Mouse (Mus musculus) ZHBTc4 (cell line): ENCODE data around the gene Eftud2.

Experiments used
- DNase-seq: peaks from one replicate; pipeline ENCODE4 v3.0.0-alpha.2; 2011; ENCODE audit warnings: low read depth, low spot score

Gene Eftud2

DNA sequence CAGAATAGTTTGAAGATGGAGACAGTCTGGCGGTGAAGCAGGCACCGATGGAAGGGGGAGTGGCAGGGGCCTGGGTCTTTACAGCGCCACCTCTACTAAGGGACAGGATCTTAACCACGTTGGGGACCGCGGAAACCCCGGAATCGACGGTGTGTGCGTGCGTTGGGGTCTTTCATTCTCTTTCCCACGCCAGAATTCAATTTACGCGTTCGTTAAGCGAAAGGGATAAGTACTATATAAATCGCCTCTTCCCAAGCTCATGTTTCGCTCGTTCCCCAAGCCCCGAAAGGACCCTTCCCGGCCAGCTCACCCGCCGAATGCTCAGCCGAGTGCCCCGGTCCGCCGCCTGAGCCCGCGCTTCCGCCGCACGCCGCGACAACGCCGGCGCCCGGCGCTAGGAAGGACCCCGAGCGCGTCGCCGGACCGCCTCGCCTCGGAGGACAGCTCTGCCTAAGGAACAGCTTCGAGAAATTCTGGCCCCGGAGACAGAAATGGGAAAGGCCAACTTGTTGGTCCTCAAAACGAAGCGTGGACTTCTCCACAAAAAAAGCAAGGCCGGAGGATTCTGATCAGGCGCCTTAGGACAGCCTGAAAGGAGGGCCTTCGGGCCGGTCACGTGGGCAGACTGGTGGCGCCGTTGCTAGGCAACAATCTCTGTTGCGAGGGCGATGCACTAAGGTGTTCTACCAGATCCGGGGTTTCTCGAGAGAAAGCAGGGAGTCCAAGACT is at the start of gene Eftud2, which contains the start of gene Ccdc103:
Gene Eftud2, minus strand, starts transcription at position 401 of the 729 bp plus-strand sequence.
Gene Ccdc103, plus strand, starts transcription at position 620 of the 729 bp plus-strand sequence.
- peak; percentile 94 for DNase-seq

DNA sequence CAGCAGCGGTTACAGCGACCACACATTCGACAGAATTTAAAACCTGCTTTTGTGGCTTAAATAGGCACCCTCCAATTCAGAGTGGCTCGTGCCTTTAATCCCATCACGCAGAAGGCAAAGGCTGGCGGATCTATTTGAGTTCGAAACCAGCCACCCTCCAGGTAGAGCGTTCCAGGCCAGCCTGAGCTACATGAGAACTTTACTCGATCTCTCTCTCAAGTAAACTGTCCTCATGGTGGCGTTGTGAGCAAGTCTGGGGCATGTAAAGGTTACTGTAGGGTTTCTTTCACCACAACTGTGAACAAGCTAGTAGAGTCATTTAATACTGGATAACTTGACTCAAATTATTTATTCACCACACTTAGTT is 44.5 kb upstream of the Eftud2 start:
- peak; percentile 90 for DNase-seq

DNA sequence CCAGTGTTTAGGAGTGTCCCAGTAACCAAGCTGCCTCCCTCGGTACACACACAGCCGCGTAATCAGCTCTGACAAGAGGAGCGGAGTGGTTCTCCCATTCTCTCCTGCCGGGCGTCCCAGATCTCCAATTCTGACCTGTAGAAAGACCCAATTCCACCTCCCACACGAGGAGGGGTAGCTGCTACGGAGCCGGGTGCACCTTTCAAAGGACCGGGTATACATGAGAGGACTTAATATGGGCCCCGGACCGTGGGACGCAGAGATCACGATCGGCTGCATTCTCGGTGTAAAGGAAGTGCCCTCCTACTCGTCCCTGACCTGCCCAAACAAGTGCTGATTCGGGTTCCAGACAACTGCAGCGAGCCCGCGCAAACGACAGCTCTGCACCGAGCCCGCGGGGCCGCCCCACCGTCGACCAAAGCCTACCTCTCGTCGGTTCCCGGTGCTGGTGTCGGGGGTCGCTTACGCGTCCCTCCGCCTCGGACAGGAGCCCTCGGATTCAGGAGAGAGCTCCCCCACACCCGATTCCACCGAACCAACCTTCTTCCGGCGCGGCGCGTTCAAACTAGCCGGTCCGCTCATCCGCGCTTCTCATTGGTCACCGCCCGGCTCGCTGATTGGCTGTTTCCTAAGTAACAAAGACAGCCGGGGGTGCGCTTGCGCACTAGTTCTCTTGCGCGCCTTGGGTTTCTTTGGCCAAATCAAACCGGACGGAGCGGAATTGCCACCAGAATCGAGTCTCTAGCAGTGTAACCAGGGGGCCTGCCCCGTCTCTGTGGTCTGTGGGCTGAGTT is 44.0 kb upstream of the Eftud2 start, which contains the start of gene Kif18b:
Gene Kif18b, minus strand, starts transcription at position 568 of the 794 bp plus-strand sequence.
- DNase-seq = peak; percentile 99

DNA sequence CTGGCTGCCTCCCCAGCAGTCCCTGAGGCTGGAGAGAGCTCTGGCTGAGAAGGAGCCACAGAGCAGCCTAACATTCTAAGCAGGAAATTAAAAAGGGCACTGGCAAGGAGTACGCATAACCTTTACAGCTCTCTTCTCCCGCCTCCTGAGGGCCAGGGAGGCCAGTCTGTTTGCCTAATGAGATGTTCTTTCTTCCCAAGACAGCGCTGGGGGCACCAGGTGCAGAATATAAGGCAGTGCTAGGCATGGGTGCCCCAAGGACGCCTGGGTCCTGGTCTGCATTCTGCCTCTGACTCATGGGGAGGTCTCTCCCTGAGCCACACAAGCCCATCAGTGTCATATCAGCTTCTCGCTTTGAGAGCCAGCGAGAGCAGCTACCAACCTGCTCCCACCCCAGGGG is 40.7 kb upstream of the Eftud2 start:
- DNase-seq = no peak

DNA sequence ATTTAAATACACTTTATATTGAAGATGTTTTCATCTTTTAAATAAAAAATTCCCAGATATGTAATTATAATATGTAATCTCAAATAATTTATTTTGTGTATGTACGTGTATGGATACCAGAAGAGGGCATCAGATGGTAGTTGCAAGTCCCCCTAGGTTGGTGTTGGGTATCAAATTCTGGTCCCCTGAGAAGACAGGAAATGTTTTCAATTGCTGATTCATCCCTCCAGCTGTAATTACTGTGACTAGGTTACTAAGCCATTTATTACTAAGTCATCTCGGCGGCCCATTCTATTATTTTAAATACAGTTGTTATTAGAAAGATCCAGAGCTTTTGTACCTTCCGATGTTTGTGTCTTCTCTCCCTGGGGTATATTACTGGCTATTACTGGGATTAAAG is 37.3 kb upstream of the Eftud2 start:
- DNase-seq = no peak

DNA sequence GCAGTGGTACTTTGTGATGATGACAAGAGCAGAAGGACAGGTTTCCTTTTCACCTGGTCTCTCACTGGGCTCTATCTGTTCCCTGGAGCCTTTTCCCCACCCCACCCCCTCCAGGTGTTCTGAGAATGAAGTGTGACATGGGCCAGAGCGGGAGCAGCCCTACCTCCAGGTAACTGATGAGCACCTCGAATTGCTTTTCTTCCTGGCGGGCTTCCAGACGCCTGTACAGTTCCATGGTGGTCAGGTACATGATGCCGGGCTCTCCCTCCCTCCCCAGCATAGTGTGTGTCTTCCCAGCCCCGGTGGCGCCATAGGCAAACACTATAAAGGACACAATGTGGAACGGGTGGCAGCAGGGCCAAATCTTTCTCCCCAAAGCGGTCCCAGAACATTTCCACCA is 34.6 kb upstream of the Eftud2 start:
- DNase-seq = no peak

DNA sequence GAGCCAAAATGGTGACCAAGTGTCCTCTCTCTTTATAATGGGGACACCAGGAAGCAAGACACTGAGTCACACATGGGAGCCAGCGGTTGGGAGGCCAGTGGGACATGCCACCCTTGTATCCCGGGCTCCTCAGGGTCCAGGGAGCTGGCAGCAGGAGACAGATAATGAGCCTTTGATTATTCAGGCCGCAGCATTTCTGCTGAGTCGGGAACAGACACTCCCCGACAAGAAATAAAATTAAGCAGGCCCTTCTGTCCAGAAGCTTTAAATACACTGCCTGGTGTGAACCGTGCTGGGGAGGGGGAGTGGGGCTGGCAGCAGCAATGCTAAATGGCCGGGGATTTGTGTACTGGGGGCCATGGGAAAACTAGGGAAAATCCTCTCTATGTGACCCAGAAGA is 30.6 kb upstream of the Eftud2 start:
- no peak for DNase-seq

DNA sequence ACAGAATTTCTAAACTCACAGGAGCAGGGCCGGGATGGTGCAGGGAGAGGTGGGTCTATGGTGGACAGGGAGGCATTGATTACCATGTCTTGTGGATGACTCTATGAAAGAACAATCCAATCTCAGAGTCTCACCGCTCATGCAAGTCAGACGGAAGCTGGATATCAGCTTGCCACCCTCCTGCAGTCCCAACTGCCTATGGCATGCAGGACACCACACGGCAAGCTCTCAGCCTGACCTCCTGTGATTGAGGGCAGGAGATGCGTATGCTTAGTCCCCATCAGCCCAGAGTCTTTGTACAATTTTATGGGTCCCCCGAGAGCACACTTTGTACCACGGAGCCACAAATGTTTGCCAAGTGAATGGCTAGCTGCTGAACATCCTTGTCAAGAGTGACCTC is 22.9 kb upstream of the Eftud2 start:
- no peak for DNase-seq

DNA sequence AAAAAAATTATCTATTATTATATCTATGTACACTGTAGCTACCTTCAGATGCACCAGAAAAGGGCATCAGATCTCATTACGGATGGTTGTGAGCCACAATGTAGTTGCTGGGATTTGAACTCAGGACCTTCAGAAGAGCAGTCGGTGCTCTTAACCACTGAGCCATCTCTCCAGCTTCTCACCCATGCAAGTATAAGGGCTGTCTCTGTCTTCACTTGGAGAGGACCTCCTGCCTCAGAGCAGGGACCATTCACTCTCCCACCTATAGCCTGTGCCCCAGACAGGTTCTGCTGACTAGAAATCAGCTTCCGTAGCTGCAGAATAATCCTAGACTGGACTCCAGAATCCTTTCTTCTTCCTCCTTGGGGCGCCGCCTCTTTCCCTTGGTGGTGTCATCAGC is 21.3 kb upstream of the Eftud2 start:
- no peak for DNase-seq

DNA sequence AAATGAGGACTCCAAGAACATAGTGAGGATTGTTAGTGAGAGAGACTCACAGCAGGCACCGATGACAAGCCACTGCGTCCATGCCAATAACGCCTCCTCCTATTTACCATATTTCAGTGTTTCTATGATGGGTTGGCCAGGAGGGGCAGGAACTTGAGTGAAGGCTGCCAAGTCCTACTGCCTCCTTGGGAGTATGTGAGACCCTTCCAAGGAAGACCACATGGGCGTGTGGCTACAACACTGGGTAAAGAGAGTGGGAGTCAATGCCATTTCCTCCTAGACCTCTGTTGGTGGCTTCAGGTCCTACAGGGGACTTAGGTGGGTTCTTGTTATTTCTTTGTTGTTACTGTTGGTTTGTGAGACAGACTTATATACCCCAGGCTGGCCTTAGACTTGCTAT is 20.4 kb upstream of the Eftud2 start:
- no peak for DNase-seq

DNA sequence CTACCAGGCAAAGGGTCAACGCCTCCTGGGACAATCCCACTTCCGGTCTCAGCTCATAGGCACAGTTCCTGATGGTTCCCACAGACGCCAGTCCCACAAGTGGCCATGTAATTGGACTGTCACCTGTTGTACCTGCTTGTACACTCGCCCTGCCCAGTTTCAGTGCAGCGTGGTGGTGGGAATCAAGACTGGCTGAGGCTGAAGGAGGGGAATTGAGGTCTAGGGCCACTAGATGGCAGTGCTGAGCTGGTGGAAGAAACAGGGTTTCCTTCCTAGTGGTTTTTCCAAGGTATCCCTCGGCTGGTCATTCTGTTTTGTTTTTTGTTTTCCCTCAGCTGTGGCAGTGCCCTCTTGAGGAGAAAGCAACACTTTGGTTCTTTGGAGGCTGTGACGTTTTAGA is 20.0 kb upstream of the Eftud2 start, which contains the start of gene Gfap:
Gene Gfap, minus strand, starts transcription at position 150 of the 400 bp plus-strand sequence.
- DNase-seq = peak; percentile 89

DNA sequence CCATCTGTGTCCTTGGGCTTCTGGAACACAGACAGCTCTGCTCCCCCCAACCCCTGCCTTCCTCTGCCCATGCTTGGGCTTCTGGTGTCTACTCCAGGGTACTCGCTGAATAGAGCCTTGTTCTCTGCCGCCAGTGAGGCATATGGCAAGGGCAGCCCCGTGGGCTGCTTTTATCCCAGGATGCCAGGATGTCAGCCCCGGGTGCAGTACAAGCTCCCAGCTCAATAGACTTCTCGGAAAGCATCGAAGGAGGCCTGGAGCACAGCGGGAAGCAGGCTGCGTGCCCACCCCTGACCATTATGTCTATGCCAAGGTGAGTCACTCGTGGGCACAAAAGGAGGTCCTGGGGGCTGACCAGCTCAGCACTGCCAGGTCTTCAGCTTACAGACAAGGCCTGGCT is 17.6 kb upstream of the Eftud2 start:
- DNase-seq = no peak

DNA sequence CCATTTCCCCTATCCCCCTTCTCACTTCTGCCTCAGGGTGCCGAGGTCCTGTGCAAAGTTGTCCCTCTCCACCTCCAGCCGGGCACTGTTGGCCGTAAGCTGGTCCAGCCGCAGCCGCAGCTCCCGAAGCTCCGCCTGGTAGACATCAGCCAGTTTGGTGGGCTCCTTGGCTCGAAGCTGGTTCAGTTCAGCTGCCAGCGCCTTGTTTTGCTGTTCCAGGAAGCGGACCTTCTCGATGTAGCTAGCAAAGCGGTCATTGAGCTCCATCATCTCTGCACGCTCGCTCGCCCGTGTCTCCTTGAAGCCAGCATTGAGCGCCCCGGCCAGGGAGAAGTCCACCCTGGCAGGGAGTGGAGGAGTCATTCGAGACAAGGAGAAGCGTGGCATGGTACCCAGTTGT is 15.9 kb upstream of the Eftud2 start:
- DNase-seq = no peak

DNA sequence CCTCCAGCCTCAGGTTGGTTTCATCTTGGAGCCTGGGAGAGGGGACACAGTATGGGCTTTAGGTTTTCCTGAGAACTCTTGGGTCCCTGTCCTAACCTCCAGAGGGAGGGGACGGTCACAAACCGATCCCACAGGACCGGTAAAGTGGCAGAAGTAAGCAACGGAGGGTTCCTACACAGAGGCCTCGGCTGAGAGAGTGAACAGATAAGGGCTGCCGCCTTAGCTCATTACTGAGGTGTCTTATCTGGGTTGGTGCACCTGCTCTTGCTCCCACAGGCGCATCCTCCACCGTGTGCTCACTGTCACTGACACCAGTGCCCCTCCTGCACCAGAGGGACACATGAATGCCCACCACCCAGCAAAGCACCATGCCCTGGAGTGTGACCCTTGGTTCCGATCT is 15.0 kb upstream of the Eftud2 start:
- DNase-seq = no peak

DNA sequence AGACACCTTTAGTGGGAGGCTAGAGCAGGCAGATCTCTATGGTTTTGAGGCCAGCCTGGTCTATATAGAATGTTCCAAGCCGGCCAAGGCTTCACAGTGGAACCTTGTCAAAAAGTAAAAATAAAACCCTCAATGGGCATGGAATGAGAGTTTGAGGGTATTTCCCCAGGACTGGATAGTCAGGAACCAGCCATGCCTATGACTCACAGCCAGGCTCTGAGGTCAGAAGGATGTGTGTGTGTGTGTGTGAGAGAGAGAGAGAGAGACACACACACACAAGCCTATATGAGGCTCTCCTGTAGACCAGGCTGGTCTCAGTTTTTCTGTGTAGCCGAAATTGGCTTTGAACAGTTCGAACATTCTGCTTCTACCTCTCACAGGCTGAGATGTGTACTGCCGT is 13.9 kb upstream of the Eftud2 start:
- no peak for DNase-seq

DNA sequence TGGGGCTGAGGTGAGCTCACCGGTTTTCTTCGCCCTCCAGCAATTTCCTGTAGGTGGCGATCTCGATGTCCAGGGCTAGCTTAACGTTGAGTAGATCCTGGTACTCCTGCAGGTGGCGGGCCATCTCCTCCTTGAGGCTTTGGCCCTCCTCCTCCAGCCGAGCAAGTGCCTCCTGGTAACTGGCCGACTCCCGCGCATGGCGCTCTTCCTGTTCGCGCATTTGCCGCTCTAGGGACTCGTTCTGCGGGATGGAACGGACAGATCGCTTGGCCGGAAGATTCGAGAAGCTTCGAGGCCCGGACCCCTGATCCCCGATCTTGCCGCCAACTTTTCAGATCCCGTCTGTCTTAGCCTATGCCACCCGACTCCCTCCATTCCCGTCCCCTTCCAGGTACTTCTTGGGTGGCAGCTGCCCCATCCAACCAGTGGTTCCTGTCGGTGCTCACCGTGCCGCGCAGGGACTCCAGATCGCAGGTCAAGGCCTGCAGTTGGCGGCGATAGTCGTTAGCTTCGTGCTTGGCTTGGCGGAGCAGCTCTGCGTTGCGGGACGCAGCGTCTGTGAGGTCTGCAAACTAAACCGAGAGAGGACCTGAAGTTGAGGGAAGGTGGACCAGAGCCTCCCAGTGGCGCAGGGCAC is 12.3 kb upstream of the Eftud2 start:
- peak; percentile 94 for DNase-seq

DNA sequence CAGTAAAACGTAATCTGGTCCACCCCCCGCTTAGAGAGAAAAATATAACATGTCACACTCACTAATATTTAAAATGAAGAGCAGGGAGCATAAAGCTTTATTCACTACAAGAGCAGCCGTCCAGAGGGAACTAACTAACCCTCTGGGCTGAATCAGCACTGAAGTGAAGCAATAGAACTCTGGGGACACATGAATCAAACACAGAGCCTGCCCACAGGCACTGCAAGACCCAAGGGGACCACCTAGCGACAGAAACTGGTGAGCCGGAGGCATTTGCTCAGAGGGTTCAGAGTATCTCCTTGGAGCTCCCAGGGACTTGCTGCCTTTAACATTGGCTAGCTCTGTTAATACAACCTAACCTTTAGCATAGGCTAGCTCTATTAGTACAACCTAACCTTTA is 9.3 kb upstream of the Eftud2 start:
- DNase-seq = peak; percentile 49

DNA sequence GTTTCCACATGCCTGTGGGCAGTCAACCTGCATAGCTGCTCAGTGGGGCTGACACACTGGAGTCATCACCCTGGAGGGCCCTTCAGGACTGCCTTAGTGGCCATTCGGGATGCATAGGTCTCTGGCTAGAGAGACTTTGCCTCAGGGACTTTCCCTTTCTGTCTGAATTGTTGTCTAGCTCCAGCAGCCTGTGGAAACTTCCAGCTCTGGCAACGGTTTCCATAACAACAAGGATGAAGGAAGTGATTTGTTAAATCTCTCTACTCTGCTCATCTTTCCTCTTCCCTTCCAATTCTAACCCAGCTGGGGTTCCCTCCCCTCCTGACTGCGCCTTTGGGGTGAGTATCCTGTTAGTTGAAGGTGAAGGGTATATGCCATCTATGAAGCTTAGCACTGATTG is 7.3 kb upstream of the Eftud2 start:
- no peak for DNase-seq

DNA sequence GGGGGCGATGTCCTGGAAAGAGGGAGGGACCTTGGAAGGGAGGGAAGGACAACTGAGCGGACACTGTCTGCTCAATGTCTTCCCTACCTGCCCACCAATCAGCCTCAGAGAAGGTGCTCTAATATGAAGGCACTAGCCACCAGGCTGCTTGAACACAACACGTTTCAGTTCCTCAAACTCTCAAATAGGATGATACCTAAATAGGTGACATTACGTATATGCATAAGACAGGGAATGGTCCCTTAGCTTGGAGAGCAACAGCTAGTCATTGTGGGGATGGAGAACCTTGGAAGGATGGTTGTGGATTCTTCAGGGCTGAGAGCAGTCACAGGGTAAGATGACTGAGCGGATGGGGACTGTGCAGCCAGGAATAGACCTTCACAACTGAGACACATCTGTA is 6.6 kb upstream of the Eftud2 start:
- DNase-seq = no peak

DNA sequence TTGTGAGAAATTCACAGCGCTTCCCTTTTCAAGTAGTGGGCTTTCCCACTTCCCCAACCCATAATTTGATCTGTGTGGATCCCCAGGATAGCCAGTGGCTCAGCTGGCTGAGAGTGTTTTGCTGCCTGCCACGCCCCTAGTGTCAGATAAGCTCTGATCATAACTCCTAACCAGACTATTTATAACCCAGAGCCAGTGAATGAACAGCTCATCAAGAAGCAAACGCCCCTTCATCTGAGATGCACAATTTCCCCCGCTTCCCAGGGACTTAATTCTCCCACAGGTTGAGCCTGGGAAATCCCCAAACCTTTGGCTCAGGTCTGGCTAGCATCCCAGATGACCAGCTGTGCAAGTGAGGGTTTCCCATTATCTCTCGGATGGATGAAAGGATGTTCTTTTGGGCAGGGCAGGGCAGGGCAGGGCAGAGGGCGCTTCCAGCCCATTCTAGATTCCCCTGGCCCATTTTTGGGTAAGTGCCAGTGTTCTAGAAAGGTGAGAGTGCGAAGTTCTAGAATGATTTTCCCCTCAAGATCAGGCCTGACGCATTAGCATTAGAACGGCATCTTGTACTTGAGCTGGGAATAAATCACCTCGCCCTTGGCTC is 3.9 kb upstream of the Eftud2 start, which contains the start of gene Fam187a:
Gene Fam187a, plus strand, starts transcription at position 554 of the 604 bp plus-strand sequence.
- no peak for DNase-seq

DNA sequence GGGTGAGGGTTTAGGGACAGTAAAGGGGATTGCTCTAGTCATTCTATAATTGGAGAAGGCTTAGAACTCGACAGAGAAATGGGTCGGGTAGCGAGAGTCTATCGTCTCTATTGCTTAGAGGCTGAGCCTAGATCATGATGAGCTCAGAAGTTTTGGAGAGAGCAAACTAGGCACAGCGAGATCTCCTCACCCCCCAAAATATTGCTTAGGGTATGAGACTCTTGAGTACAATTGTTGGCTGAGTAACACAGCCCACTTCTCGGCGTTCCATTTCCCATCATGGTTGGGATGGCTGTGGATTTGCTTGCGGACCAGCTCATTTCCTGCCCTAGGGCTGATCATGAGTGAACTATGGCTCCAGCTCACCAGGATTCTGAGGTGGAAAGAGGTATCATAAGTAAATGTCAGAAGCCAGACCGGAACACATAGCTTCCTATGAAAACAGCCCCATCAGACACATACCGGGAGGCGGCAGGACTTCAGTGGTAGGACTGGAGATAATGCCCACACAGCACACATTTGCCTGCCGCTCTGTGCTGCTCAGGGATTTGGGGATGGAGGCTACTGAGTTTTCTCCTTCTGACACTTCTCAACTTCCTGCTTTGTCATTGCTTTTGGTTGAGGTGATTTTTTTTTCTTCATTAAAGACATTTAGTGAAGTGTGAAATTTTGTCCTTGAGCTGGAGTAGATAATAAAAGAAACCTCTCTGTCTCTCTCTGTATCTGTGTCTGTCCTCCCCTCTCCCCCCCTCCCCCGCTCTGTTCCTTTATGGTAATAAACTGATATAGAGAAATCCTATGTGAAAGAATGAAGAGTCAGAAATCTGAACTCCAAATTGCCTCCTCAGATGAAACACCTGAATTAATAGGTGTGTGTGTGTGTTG is 771 bp upstream of the Eftud2 start:
- DNase-seq = no peak
